Mouse (Mus musculus) G1E (cell line): ENCODE results near the gene Popdc2.

Source experiments
- CTCF ChIP-seq: IDR thresholded peaks from 2 replicates; pipeline ENCODE4 v1.5.1; 2012; ENCODE audit warnings: low read depth, low read length, inconsistent platforms, mixed read lengths
- GATA1 ChIP-seq: IDR thresholded peaks from 2 replicates; pipeline ENCODE4 v1.6.1; 2012; ENCODE audit warnings: borderline replicate concordance, low read length, inconsistent platforms, mixed read lengths
- POLR2AphosphoS5 ChIP-seq: IDR thresholded peaks from 2 replicates; pipeline ENCODE4 v1.6.1; 2012; ENCODE audit warnings: low read depth, low read length, inconsistent platforms; ENCODE audit not compliant: insufficient replicate concordance

- no peak for TF ChIP-seq CTCF
- TF ChIP-seq GATA1 = no peak
- no peak for TF ChIP-seq POLR2AphosphoS5
These were observed 7.4 kb downstream of the Popdc2 start for GRCm38 (mm10) chr16:38369431-38369830.
